Comparison of ENCODE assay signal across 8 mouse cellular contexts in the genomic region with DNA sequence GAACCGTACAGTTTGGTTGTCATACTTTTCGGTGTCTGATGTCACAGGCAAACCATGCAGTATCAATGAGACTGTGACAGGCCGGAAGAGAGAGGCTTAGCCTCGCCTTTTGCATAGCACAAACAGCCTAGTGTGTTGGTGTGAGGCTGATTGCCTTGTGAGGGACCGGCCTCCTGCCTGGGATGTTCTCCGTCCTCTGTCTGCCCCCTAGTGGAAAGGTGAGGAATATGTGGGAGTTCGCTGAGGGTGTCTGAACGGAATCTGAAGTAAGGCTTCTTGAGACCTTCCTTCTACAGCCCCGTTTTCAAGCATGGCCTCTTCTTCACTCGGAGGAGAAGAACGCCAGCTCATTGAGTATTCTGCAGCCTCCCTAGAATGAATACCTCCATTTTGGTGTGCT.
DNase-seq lines count a peak whose midpoint lies in the region; ATAC-seq and TF ChIP-seq lines count a peak whose summit lies in the region.

No protein-coding gene starts in this region.

- TF ChIP-seq CTCF in G1E (IDR thresholded peaks at IDR 0.05; ENCODE audit: low read depth, low read length): peak; percentile 82
- TF ChIP-seq CTCF in forebrain, postnatal 0 days (IDR thresholded peaks at IDR 0.05; ENCODE audit: low read depth): peak; percentile 96
- peak; percentile 96 for TF ChIP-seq CTCF in layer of hippocampus, adult 2 months (conservative IDR thresholded peaks at IDR 0.05)
- peak; percentile 93 for TF ChIP-seq CTCF in lung, adult 2 months (IDR thresholded peaks at IDR 0.05; ENCODE audit: insufficient read depth, low read length)

- no peaks in the 10 kb centered on the region for H3K36me3 ChIP-seq in G1E (replicated peaks)
- no peaks in the 10 kb centered on the region for H3K36me3 ChIP-seq in forebrain, postnatal 0 days (ENCODE audit: insufficient read depth)

- H3K9me3 ChIP-seq in G1E (replicated peaks): no peaks in the 10 kb centered on the region
- no peaks in the 10 kb centered on the region for H3K9me3 ChIP-seq in forebrain, postnatal 0 days (ENCODE audit: low read length)

- no peaks in the 10 kb centered on the region for H3K4me1 ChIP-seq in G1E (ENCODE audit: insufficient read depth, low read depth, low read length)
- peaks cover 13% of the 10 kb centered on the region; the same call in 1 of the 2 replicates for H3K4me1 ChIP-seq in forebrain, postnatal 0 days (ENCODE audit: insufficient read depth)
- peaks cover 7% of the 10 kb centered on the region for H3K4me1 ChIP-seq in lung, adult 2 months (ENCODE audit: control insufficient read depth, insufficient read depth, low read length)

- peaks cover 4% of the 10 kb centered on the region; the same call in 1 of the 2 replicates for H3K27me3 ChIP-seq in G1E (ENCODE audit: insufficient read depth, low read length)
- H3K27me3 ChIP-seq in forebrain, postnatal 0 days (ENCODE audit: insufficient read depth, low read length): no peaks in the 10 kb centered on the region

- TF ChIP-seq POLR2A in lung, adult 2 months (IDR thresholded peaks at IDR 0.05; ENCODE audit: borderline replicate concordance, extremely low read depth, low read depth, low read length): no peak

- WGBS in forebrain, postnatal 0 days: 1% methylated on average over 11 of the region's 11 CpGs
- WGBS in lung, adult 2 months: 2% methylated on average over 11 of the region's 11 CpGs

- no peak overlapping the region for H3K4me3 ChIP-seq in G1E (ENCODE audit: low read depth, low read length)
- H3K4me3 ChIP-seq in forebrain, postnatal 0 days (ENCODE audit: low read depth, low read length): 0 out of 2 replicates have a peak overlapping the region, but pooled peaks have one; percentile 16
- peak overlapping the region; percentile 53 for H3K4me3 ChIP-seq in layer of hippocampus, adult 2 months
- H3K4me3 ChIP-seq in lung, adult 2 months (replicated peaks; ENCODE audit: extremely low read depth, low read depth, low read length): no peak overlapping the region

- H3K9ac ChIP-seq in forebrain, postnatal 0 days: no peak overlapping the region

- ATAC-seq in G1E (ENCODE audit: extremely low read depth, insufficient number of reproducible peaks, low FRiP score, poor library complexity, severe bottlenecking): 0 out of 2 replicates have a peak, but pooled peaks have one; percentile 15
- peak; percentile 89 for ATAC-seq in forebrain, postnatal 0 days
- ATAC-seq in neutrophil, adult 5-6 weeks (ENCODE audit: extremely low read depth, insufficient number of reproducible peaks, low FRiP score, poor library complexity, severe bottlenecking): peak; percentile 85

- peak; percentile 39 for DNase-seq in G1E (ENCODE audit: low spot score)
- DNase-seq in cerebellum, adult 18-20 months: peak; percentile 80 to 84
- peak; percentile 92 for DNase-seq in forebrain, postnatal 0 days
- DNase-seq in heart, postnatal 4 days: peak; percentile 89
- DNase-seq in layer of hippocampus, adult 2 months (ENCODE audit: low spot score in 2 of 2): peak; percentile 87 to 88
- peak; percentile 64 for DNase-seq in lung, adult 2 months
- DNase-seq in testis, postnatal 14 days (ENCODE audit: low spot score): peak; percentile 80

- H3K27ac ChIP-seq in forebrain, postnatal 0 days (ENCODE audit: low read depth, low read length): no peak overlapping the region
- peak overlapping the region; percentile 68 for H3K27ac ChIP-seq in layer of hippocampus, adult 2 months

- peak overlapping the region; percentile 44 for H3K4me2 ChIP-seq in forebrain, postnatal 0 days (ENCODE audit: low read depth)

Comparison
In these comparisons a context has a peak if more than half of its experiments do, and no peak if none do; other contexts are left out.
1. ATAC-seq: peak in every context shown above with its lines; median percentile 89 in forebrain, postnatal 0 days; 85 in neutrophil, adult 5-6 weeks; 15 in G1E.
2. DNase-seq: peak in every context shown above with its lines; median percentile 92 in forebrain, postnatal 0 days; 89 in heart, postnatal 4 days; 88 in layer of hippocampus, adult 2 months; 82 in cerebellum, adult 18-20 months; 80 in testis, postnatal 14 days; 64 in lung, adult 2 months; 39 in G1E.
3. H3K4me3 ChIP-seq: peak in forebrain, postnatal 0 days (single experiment) and layer of hippocampus, adult 2 months (single experiment); none in G1E (single experiment) and lung, adult 2 months (single experiment).
4. Peak in every context shown above with its lines, with median percentiles within 50 percentile points of each other: CTCF ChIP-seq.